Mouse (Mus musculus) E14TG2a.4 (cell line): ENCODE data around the gene Pf4.

Source experiments
- CTCF ChIP-seq: conservative IDR thresholded peaks from 2 replicates; pipeline ENCODE4 v1.5.1; 2014; ENCODE audit warnings: low read length
- NANOG ChIP-seq: IDR thresholded peaks from 2 replicates; pipeline ENCODE4 v1.6.1; 2014; ENCODE audit warnings: borderline replicate concordance, low read length, mixed read lengths
- POU5F1 ChIP-seq: IDR thresholded peaks from 2 replicates; pipeline ENCODE4 v1.6.1; 2014; ENCODE audit warnings: low read length, borderline replicate concordance

DNA sequence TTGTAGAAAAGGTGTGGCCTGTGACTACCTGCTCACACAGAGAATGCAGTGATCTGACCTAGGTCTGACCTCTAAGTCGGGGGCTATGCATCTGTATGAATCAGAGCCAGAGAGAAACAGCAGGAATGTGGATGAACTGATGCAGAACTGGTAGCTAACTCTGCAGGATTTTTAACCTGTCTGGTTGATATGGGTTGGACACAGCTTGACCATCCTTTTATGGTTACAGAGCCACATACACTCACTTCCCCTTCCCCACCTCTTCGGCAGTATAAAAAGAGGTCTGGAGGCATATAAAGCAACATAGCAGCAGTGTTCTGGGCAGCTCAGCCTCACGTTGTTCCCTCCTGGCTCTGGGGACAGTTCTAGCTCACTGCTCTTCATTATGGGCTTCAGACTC is 4.0 kb upstream of the Pf4 start, which contains the start of gene Ppbp:
- TF ChIP-seq CTCF = no peak
- no peak for TF ChIP-seq NANOG
- no peak for TF ChIP-seq POU5F1
